Mouse (Mus musculus): Measurements from ENCODE around the gene Ccdc71.

The Ccdc71 gene

GRCm38 (mm10) chr9:108460319-108461178 lies at the start of gene Ccdc71:
Gene Ccdc71 (plus strand): TSS chr9:108460527.
- DNase-seq, result peak; percentile 90

DNA sequence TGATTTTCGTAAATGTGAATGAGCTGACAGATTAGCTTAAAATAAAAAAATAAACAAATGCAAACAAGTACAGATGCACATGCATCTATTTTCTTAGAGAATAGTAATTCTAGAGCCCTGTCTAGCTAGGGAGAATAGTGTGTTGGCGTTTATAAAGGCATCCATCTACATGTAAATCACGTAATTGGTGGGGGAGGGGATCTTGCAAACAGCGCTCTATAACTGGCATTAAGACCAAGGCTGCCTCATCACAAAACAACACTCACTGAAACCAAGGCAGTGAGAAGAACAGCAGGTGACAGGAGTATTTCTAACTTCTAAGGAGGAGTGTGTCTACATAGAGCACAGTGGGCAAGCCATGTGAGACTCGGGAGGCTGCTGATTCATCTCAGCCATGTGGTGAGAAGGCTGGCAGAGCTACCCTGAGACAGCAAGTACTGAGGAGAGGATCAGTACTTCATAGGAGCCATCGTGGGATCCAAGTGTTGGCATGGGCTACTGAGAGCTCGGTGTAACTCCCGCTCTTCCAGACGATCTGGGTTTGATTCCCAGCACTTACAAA lies 48.9 kb upstream of the Ccdc71 start:
- peak; percentile 85 for DNase-seq

GRCm38 (mm10) chr9:108412221-108412620 lies 48.1 kb upstream of the Ccdc71 start:
- DNase-seq, result no peak

DNA sequence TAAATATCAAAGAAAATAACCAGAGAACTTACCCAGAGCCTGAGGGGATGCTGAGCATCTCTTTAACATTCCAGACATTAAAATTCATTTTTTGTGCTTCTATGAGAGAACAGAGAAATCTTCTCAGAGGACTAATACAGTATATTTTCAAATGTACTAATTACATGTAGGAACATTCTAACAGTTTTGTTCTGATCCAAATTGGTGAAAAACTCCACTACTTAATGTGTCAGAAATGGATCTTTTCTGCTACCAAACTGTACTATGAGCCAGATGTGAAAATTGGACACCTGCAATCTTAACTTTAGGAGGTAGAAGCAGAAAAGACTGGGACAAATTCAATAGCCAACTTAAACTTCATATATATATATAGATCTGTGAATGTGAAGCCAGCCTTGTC lies 31.9 kb upstream of the Ccdc71 start, which contains the start of gene Ccdc36:
Ccdc36 (minus strand) TSS at position 101 of the 400 bp plus-strand sequence.
- DNase-seq, result no peak

GRCm38 (mm10) chr9:108431431-108432067 lies 28.8 kb upstream of the Ccdc71 start:
- no peak for DNase-seq

DNA sequence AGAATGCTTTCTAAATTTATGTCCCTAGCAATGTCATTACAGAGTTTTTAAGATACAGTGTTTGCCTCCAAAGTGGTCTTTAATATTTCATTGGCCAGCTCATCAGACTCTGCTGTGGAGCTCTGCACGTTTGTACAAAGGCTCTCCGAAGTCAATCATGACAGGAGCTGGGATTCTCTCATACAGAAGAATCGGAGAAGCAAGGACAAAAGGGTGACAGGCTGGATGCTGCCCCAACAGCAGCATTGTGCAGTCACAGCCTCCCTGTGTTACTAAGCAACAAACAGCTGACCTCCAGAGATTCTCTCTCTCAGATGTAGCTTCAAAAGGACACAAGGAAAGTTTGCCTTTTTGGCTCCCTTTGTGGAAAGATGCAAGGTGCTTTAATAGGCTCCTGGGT lies 24.1 kb upstream of the Ccdc71 start, which contains the start of gene BC048562:
BC048562 (plus strand) TSS at position 301 of the 400 bp plus-strand sequence.
- DNase-seq, result no peak

- no peak for DNase-seq
Observed at GRCm38 (mm10) chr9:108439176-108439575, 21.2 kb upstream of the Ccdc71 start.

GRCm38 (mm10) chr9:108440485-108440884 lies 19.8 kb upstream of the Ccdc71 start:
- peak; percentile 74 for DNase-seq

DNA sequence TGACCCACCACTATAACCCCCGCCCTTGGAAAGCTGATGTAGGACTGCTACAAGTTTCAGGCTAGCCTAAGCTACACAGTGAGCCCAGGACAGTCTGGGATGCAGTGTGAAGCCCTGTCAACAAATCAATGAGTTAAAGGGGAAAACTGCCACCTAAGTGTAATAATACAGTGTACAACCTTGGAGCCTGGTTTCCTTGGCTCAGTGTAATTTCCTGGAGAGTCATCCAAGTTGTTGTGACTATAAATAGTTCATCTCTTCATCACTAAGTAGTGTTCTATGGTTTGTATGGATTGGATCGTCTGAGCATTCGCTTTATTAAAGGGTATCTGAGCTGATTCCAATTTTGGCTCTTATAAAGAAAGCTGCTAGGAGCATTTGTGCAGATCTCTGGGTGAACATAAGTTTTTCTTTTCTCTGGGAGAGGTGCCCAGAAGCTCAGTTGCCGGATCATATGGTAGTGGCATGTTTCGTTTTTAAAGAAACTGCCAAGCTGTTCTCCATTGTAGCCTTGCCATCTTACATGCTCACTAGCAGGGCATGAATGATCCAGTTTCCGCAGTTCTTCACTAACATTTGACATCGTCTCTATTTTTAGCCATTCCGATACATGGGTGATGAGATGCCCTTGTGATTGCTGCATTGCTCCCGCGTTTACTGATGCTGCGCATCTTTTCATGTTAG lies 18.9 kb upstream of the Ccdc71 start:
- peak; percentile 56 for DNase-seq

- DNase-seq, result no peak
Observed at GRCm38 (mm10) chr9:108445125-108445524, 15.2 kb upstream of the Ccdc71 start.

GRCm38 (mm10) chr9:108449860-108450259 lies 10.5 kb upstream of the Ccdc71 start:
- DNase-seq, result peak; percentile 70

- DNase-seq, result peak; percentile 54
Observed at GRCm38 (mm10) chr9:108450292-108451169, 9.8 kb upstream of the Ccdc71 start.

GRCm38 (mm10) chr9:108451170-108451493 lies 9.2 kb upstream of the Ccdc71 start:
- no peak for DNase-seq

- no peak for DNase-seq
Observed at GRCm38 (mm10) chr9:108451519-108452160, 8.7 kb upstream of the Ccdc71 start.

- DNase-seq, result peak; percentile 86
Observed at GRCm38 (mm10) chr9:108452291-108452906, 7.9 kb upstream of the Ccdc71 start.

DNA sequence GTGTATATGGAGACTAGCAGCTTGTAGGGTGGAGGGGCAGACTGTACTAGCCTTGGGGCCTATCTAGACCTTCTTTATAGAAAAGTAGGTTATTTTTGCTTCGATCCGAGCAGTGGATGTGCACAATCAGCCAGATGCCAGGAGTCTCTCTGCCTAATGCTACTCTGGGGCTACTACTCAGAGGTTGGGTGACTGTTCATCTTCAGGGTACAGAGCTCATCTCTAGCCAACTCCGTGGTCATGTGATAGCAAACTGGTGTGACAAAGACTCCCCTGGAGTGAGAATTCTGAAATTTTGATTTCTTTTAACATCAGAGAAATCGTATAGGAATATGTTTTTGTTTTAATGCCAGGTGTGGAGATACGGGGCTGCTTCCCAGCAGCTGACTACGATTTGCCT lies 7.4 kb upstream of the Ccdc71 start:
- DNase-seq, result no peak

- no peak for DNase-seq
Observed at GRCm38 (mm10) chr9:108453458-108453857, 6.9 kb upstream of the Ccdc71 start.

GRCm38 (mm10) chr9:108454429-108454828 lies 5.9 kb upstream of the Ccdc71 start:
- no peak for DNase-seq

GRCm38 (mm10) chr9:108455747-108456571 lies 4.4 kb upstream of the Ccdc71 start:
- DNase-seq, result no peak

GRCm38 (mm10) chr9:108456953-108457352 lies 3.4 kb upstream of the Ccdc71 start:
- DNase-seq, result no peak

All from right cerebral cortex, adult 18-20 months (tissue).